Mouse (Mus musculus): ENCODE data around the gene Thra.
"Not testable (repeated sequence)": the region's sequence is repeated elsewhere in the genome, so short reads cannot be mapped to it uniquely, and the experiment has no call there.

The Thra gene

GRCm38 (mm10) chr11:98717904-98718303 is 22.5 kb upstream of the Thra start:
- DNase-seq (ENCODE audit: low read depth, low spot score) = peak; percentile 72

- DNase-seq (ENCODE audit: low read depth, low spot score) = no peak
Measured at GRCm38 (mm10) chr11:98720756-98721155, 19.7 kb upstream of the Thra start.

DNA sequence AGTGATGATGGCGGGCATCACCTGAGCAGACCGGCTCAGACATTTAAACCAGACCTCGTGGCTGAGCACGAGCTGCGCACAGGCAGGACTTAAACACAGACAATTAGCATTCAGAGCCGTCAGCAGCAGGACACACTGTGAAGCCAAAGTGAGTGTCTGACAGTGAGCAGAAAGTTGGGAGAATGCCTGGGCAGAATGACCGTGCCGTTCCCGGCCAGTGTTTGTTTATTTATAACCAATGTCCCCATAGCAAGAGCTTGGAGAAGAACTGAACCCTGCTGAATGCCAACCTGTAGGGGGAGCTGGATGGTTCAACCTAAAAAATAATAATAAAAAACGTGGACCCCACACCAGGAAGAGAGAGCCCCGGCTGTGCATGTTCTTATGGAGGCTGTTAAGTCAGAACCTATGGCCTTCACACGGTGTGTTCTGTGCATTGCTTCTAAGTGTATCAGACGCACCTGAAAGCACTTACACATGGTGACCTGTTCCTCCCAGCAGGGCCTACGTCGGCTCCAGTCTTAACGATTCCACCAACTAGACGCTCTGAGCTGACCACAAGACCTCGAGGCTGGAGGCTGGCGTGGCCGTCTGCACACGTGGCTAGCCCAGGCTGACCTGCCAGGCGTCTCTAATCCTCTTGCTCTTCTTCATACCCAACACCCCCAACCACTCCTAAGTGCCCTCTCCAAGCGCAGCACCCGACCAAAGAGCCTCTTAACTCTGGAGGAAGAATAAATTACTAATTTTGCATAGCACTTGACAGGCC is 18.8 kb upstream of the Thra start:
- DNase-seq (ENCODE audit: low read depth, low spot score) = no peak

DNA sequence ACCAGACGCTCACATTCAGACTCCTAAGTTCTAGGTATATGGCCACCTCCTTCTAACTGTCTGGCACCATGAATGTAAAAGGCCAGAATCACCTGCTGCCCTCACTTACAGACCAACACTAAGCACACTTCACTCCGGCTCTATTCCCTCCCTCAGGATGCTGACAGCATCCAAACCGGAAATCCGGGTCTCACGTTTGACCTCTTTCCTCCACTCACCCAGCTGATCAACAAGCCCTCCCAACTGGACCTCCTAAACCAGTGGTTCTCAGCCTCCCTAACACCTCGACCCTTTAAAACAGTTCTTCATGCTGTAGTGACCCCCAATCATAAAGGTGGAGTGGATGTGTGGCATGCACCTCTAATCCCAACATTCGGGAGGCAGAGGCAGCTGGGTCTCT is 17.3 kb upstream of the Thra start:
- DNase-seq (ENCODE audit: low read depth, low spot score) = no peak

DNA sequence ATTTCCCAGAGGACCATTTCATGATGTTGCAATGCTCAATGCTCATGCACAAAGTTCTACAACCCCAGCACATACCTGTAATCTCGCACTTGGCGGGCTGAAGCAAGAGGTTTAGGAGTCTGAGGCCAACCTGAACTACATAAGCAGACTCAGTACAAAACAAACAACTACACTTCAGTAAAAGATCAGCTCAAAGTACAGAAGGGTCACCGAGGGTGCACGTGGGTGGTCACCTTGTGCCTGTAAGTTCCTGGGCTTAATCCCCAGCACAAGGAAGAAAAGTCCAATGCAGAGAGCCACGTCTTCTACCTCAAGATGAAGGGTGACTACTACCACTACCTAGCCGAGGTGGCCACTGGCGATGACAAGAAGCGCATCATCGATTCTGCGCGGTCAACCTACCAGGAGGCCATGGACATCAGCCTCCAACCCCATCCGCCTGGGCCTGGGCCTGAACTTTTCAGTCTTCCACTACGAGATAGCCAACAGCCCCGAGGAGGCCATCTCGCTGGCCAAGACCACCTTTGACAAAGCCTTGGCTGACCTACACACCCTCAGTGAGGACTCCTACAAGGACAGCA is 14.4 kb upstream of the Thra start:
- no peak for DNase-seq (ENCODE audit: low read depth, low spot score)

DNA sequence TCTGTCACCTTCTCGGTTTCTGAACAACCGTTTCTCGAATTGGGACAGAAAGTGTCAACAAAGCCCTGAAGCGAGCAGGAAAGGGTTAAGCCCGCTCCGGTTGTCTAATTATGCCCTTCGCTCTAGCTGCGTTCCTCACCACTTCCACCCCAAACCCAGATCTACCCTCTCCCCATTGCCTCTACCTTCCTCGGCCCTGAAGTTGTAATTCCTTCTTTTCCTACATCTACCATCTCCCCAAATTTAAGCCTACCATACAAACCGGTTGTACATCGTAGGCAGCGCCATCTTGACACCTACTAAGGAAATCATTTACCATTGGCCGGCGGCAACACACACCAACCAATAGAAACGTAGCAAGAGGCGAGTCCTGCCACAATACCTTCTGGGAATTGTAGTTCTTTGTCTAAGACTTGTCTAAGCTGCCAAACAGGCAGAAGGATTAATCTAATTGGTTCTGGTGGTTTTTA is 11.3 kb upstream of the Thra start, which contains the start of gene Med24:
Gene Med24 (minus strand): TSS at position 317 of the 470 bp plus-strand sequence.
- peak; percentile 94 for DNase-seq (ENCODE audit: low read depth, low spot score)

GRCm38 (mm10) chr11:98730727-98731126 is 9.7 kb upstream of the Thra start:
- DNase-seq (ENCODE audit: low read depth, low spot score) = no peak

DNA sequence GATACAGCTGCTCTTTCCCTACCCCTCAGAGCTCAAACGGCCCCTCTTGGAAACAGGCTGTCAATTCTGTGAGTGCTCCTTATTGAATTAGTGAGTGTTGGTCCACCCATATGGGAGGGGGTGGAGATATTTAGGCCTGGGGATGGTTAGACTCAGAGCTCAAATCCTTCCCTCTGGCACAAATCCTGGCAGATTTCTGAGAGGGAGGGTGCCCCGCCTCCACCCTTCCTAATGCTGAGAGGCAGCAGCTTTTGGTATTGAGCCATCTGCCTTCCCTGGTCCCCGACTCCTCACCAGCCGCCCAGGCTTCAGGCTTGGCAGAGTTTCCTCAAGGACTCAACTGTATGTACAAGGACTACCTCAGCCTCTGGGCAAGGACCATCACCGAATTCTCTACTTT is 9.3 kb upstream of the Thra start:
- no peak for DNase-seq (ENCODE audit: low read depth, low spot score)

DNA sequence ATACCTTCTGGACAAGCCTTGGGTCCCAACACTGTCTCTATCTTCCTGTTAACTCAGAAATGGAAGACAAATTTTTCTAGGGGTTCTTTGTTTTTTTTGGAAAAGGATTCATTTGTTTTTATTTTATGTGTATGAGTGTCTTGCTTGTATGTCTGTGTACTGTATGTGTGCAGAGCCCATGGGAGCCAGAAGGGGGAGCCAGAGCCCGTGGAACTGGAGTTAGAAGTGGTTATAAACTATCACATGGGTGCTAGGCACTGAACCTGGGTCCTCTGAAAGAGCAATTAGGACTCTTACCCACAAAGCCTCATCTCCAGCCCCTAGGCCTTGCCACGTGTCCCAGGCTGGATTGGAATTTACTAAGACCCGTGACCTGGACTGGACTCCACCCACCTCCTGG is 6.4 kb upstream of the Thra start:
- DNase-seq (ENCODE audit: low read depth, low spot score) = peak; percentile 37

DNA sequence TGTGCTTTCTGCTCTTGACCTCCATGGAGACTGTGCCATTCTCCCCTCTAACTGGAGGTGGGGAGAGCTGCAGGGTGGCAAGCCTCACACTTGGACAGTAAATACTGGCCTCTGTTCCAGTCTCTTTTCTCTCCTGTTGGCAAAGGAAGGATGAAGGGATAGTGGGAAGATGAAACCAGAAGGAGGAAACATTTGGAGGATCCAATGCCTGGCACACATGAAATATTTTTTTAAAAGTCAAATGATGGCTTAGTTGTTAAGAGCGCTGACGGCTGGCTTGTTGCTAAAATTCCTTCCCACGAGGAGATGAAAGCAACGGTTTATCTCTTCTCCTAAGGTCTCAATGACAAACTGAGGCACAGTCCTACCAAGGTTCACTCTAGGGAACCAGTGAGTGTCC is 5.3 kb upstream of the Thra start:
- no peak for DNase-seq (ENCODE audit: low read depth, low spot score)

DNA sequence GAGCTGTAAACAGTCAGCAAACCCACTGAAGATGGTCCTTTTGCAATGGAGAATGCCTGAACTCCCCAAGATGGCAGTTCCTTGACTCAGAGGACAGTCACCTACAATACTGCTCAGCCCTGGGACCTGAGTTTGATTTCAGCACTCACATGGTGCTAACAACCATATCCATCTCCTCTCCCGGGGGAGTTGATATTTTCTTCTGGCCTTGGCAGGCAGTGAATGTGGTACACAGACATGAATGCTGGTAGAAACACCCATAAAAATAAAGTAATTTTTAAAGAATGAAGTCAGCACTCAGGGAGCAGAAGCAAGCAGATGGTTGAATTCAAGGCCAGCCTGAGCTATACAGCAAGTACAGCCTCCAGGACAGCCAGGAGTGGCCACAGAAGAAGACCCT is 4.3 kb upstream of the Thra start:
- no peak for DNase-seq (ENCODE audit: low read depth, low spot score)

- DNase-seq (ENCODE audit: low read depth, low spot score) = not testable (repeated sequence)
Measured at GRCm38 (mm10) chr11:98737220-98737619, 3.2 kb upstream of the Thra start.

DNA sequence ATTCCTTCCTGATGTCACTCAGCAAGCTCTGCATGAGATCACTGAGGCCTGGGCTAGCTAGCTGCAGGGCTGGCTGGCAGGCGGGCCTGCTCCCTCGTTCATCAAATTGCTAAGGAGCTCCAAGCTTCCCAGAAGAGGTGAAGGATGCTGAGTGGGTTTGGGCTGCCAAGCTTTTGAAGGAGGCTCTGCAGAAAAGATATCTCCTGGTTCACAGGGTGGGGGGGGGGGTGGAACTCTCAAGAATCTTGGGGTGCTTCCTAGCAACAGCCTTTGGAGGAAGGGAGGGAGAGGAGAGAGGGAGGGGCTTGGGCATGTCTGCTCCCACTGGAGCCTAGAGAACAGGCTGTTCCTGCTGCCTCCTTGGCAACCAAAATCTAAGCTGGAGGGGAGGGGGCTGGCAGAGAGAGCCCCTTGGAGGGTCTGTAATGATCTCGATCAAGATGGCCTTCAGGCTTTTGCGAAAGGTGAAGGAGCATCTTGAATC is 2.0 kb upstream of the Thra start:
- no peak for DNase-seq (ENCODE audit: low read depth, low spot score)

GRCm38 (mm10) chr11:98738925-98739324 is 1.5 kb upstream of the Thra start:
- DNase-seq (ENCODE audit: low read depth, low spot score) = no peak

GRCm38 (mm10) chr11:98740026-98740392 is 429 bp upstream of the Thra start:
- DNase-seq (ENCODE audit: low read depth, low spot score) = no peak

GRCm38 (mm10) chr11:98741051-98741620 is 698 bp downstream of the Thra start:
- DNase-seq (ENCODE audit: low read depth, low spot score) = no peak

DNA sequence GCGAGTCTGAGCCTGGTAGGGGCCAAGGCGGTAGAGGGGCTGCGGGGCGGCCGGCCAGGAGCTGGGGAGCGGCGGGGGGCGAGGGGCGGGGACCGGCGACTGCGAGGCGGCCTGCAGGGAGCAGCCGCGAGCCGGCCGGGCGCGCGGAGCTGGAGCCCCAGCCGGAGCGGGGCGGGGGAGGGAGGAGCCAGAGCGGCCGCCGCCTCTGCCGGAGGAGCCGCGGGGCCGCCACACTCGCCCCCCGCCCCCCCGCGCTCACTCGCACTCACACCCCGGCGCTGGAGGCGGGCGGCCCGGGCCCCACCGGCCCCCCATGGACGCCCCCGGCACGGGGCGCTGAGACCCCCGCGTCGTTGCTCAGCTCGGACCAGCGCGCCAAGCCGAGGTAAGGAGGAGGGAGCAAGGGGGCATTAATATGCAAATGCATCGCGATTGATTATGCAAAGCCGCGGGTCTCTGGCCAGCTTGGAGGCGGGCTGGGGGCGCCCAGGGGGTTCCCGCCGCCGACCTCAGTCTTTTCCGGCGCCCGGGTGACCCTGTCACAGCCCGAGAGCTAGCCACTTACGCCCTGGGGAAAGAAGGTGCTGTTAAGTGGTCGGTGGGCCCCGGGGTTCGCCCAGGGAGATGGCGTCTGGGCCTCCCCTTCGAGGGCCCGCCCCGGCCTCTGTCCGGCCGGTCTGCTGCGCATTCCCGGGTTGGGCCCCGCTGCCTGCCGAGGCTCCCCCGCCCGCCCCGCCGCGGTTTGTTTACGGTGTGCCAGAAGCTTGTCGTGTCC is 1.4 kb downstream of the Thra start:
- DNase-seq (ENCODE audit: low read depth, low spot score) = peak; percentile 89

DNA sequence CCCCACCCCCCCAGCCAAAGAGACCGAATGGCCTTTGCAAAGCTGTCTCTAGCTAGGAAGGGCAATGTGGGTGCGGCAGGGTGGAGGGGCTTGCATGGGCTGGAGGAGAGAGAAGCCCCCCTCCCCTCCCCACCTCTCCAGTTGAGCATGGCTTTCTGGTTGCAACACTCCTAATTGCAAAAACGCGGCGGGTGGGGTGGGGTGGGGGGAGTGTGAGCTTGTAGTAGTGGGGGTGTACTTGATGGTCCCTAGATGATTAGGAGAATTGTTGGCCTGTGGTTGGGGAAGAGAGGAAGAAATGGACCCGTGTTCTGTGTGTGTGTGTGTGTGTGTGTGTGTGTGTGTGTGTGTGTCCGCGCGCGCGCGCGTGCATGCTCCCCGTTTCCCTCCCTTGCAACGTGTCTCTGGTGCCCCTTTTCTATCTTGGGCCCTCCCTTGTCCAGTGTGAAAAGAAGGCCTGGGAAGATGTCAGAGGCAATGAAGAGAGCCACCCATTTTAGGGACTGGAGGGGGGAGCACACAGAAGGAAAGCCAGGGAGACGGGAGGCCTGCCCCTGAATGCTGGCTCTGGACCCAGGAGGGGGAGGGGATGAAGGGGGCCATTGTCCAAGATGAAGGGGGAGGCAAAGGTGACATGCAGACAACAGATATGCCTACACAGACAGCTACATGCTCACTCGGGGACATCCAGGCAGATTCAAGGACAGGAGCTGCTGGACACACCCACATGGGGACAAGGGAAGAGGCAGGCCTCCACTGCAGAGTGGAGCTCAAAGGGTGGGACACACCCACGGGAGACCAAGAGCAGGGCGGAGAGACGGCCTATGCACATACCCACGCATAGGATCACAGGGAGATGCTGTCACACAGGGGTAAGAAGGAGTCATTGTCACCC is 2.2 kb downstream of the Thra start:
- DNase-seq (ENCODE audit: low read depth, low spot score) = peak; percentile 36

DNA sequence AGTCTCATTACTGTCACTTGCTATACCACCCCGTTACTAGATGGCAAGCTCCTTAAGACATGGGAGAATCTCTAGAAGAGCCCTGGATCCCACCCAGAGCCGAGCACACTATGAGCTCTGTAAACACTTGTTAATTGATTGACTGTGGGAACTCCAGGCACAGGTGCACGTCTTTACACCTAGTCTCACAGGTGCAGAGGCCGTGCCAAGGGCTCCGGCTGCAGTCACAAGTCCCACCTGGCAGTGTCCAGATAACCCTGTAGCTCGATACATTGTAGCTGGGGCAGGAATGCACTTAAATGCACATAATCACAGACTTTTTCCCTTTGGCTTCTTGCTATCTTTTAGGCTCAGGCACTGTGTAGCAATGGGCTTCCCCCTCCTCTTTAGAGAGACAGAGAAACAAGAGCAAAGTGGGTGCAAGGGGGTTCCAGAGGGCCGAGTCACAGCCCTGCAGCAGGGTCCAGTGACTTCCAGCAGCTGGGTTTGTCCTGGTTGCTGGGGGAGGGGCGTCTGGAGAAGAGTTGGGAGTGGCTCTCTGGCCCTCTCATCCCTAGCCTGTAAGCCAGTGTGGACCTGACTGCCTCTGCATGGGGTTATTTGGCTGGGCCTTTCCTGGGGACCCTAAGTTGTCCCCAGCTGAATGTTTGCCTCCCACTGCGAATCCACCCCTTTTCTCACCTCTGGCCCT is 3.4 kb downstream of the Thra start:
- no peak for DNase-seq (ENCODE audit: low read depth, low spot score)

- DNase-seq (ENCODE audit: low read depth, low spot score) = no peak
Measured at GRCm38 (mm10) chr11:98744456-98745019, 4.1 kb downstream of the Thra start.

Measured in CD4-positive, CD25-positive, alpha-beta regulatory T cell, adult 2 months (primary cell).